Mouse (Mus musculus): Measurements from ENCODE around the gene Ssbp3.

Ssbp3 gene

DNA sequence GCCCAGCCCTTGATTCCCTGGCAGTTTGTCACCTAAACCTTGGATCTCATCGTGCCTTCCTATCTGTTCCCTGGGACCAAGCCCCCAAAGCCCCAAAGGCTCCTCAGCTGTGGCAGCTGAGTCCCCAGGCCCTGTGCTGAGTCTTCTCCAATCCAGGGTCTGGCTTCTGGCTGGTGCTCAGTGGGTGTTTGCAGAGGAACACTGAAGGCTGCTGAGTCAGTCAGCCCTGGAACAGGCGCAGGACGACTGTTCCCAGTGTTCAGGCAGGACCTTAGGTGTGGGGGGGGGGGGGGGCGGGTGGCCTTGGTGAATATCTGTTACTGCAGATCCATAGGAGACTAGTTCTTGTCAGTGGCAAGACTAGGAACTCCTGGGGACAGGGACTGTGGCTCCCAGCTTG lies 141.4 kb downstream of the Ssbp3 start:
- no peak for DNase-seq (ENCODE audit: low spot score)

DNA sequence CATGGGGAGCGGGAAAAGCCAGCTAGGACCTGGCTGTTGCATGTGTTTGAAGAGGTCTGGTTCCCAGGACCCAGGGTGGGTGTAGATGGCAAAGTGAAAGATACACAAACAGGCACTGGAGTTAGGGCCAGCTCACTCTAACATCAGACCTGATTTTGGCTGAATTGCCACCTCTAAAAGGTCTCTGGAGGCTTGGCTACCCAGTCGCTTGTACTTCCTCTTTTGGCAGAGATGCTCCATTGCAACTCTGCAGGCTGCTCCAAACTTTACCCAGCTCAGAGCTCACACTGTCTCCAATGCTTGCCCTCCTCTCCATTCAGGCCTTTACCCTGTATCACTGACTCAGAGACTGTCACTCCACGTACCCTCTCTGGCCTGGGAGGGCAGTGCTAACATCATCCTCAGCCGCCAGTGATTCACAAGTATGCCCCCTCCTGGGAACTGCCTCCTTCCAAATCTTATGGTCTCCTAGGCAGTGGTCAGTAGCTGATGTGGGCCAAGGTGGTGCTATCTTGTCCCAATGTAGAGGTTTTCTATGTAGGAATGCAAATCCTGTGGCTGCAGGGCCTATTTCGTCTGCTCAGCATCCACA lies 142.6 kb downstream of the Ssbp3 start:
- DNase-seq (ENCODE audit: low spot score), result no peak

DNA sequence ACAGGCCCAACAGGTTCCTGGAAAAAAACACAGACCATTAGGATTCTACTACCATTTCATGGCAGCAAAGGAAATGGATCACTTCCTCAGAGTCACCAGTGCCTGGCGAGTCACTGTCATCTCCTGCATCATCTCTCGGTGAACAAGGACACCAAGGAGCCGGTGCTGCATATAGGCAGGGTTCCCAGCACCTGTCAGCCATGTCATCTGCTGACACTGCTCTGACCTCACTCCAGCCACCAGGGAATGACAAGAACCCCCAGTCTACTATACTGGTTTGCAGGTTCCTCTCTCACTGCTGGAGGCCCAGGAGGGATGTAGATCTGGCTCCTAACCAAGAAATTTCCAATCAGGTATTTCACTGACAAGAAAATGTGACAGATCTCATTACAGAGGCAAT lies 145.6 kb downstream of the Ssbp3 start:
- no peak for DNase-seq (ENCODE audit: low spot score)

DNA sequence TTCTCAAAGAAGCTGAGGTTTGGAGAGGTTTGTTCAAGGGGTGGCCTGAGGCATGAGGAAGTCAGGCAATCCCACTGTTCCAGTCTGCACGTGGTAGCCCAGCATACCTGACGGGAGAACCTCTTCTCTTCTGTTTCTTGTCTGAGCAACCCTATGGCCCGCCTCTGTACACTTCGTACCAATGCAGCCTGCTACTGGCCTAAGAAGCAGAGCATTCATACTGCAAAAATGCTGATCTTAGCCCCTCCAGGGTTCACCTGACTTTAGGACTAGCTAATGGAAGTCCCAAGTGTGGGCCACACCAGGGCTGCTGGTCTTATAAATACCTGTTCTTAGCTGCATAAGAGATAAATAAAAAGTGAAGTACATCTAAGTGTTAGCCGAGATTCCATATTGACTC lies 147.8 kb downstream of the Ssbp3 start:
- DNase-seq (ENCODE audit: low spot score), result no peak

DNA sequence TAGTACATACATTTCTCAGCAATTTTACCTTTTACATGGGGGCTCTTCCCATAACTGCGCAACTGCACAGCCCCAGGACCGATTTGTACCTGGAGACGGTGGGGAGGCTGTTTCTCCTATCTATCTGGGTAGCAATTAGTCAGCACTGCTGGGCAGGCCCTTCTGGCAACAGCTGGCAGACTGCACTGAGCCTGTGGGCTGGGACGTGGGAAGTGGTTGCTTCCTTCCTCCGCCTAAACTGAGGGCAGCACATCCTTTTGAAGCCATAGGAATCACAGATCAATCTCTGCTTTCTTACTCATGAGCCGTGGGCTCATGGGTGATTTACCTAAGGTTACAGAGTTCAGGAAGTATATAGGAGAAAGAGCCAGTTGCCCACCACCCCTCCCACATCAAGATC lies 148.3 kb downstream of the Ssbp3 start:
- DNase-seq (ENCODE audit: low spot score), result no peak

DNA sequence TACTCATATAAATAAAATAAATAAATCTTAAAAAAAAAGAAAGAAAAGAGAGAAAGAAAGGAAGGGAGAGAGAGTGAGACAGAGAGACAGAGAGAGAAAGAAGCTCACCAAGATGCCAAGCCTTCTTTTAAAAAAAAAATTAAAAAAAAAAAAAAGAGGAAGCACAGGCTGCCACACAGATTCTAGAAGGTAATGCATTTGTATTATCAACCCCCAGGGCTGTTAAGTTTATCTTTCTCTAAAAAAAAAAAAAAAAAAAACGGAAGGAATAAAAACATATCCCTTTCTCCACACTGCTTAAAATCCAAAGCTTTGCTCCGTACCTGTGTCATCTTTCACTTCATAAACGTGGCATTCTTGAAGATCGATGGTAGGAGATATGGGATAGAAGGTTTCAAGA lies 151.1 kb downstream of the Ssbp3 start:
- DNase-seq (ENCODE audit: low spot score), result no peak

DNA sequence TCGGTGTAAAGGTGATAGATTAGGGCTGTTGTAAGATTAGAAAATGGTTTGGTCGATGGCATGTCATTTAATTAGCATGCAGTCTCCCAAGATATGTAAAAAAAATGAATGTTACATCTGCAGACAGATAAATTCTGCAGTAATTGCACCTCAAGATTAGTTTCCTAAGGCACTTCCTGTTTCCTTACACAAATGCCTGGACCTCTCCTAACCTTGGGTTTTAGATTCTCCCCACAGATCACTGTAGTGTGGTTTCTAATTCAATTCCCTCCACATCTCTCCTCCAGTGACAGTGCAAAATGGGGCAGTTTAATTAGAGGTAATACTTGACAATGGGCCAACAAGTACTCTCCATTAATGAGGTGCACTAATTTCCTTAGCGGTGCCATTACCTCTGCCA lies 152.7 kb downstream of the Ssbp3 start:
- DNase-seq (ENCODE audit: low spot score), result no peak

DNA sequence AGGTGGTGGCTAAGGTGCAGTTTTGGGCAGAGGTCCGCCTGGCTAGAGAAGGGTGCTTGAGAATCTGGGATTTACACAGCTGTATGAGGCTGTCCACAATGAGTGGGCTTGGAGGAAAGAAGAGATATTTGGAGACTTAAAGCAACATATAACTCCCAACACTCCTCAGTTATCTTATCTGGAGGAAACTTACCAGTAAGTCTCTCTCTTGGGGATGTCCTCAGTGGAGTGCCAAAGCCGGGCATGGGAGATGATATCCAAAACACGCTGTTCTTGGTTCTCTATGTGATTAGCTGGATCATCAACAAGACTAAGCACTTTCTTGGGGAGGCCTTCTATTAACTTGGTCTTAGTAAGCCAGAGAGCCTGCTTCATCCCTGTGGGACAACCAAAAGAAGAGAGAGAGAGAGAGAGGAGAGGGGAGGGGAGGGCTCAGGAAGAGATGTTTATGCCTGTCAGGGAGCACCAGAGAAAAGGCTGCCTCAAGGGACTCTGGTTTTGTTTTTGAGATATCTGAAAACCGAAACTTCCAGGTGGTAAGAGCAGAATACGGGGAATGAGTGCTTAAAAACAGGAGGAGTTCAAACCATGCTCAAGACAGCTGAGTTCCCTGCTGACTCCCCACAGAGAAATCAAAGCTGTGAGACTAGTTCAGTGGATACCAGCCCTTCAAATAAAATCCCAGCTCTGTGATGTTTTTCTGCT lies 154.0 kb downstream of the Ssbp3 start:
- no peak for DNase-seq (ENCODE audit: low spot score)

DNA sequence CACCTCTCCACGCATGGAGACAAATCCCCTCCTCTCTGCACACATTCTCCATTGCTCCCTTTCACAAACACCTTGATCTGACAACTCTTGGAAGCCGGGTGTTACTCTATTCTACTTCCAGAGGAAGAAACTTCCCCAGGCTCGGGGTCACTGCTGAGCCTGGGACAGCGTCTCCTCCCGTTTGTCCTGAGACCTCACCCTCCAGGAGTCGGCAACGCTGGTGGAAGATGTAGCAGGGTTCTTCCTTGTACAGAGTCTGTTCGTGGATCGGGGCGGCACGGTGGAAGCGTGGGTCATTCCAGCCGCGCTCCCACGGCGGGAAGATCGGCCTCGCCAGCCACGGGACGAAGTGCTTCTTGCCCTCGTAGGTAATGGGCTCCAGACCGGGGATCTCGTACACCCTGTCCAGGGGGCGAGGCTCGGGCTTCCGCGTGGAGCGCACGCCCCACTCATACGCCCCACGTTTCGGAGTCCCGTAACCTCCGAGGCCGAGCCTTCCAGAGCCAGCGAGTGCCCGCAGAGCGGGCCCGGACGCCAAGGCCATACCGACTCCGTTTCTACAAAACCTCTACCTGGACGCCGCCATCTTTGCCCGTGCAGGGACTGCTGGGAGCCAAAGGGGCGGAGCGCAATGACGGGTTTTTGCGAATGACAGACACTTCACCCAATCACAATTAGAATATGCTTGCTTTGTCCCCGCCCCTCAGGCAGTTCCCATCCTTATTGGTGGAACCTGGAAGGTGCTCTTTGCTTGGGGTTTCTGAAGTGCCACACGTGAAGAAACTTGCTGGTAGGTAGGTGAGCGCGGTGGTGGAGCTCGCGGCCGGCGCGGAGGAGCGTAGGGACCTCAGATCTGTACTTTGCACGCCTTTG lies 156.0 kb downstream of the Ssbp3 start, which contains the start of the genes Mrpl37 and Cyb5rl:
TSS of gene Mrpl37 (minus strand) at position 617 of the 873 bp plus-strand sequence.
TSS of gene Cyb5rl (plus strand) at position 737 of the 873 bp plus-strand sequence.
- DNase-seq (ENCODE audit: low spot score), result peak; percentile 99

DNA sequence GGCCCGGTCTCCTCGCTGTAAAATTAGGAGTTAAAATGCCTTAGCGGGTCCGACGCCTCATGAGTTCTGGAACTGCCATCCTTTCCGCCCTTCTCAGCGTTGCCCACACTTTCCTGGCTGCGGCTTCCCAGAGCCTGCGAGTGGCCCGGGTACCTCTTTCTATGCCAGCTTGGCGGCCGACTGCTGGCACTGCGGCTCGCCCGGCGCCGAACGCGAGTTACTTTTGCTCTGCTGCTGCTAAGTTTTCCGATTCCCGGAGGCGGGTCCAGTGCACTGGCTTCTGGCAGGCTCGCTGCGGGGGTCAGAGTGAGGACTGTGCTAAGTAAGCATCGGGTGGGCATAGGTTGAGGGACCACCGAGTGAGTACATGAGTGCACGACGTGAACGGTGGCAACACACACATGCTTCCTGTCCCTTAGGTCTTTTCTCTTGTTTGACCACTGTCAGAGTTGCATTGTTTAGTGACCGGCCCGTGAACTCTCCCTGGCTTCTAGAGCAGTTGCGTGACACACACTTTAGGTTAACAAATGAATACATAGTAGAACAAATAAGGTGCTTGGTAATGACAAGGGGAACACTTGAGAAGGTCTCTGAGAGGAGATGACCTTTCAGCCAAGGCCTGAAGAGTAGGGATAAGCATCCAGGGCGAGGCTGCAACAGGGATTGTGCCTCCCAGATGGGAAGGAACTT lies 156.8 kb downstream of the Ssbp3 start:
- peak; percentile 26 for DNase-seq (ENCODE audit: low spot score)

DNA sequence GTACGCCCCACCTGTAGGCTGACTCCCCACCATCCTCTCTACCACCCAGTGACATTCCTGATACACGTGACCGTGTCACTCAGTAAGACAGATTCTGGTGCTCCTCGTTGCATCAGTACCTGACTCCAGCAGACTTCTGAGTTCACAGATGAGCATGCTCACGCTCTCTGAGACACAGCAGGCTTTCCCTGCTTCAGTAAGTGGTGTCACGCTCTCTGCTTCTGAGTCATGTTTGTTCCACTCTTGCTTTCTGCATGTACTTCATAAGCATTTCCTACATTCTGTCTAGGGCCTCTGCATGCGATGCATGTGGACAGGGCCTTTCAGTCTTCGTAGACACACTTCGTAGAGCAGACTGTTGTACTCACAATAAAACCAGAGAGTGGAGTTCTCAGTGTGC lies 161.8 kb downstream of the Ssbp3 start:
- DNase-seq (ENCODE audit: low spot score), result no peak

DNA sequence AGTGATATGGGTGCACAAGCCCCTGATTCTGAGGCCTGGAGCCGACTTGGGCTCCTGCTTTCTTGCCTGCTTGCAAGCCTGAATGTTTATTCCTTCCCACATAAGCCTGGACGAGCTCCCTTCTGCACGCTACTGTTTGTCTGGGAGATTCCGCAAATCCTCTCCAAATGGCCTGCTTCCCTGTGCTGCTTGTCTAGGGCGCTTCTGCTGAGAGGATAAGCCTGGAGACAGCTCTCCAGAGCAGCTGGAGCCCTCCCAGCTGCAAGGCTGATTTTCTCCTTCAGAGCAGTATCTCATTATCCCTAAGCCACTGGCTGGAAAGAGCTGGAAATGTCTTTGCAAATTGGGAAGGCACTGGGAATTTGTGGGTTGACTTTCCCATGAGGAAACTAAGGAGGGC lies 165.0 kb downstream of the Ssbp3 start:
- no peak for DNase-seq (ENCODE audit: low spot score)

DNA sequence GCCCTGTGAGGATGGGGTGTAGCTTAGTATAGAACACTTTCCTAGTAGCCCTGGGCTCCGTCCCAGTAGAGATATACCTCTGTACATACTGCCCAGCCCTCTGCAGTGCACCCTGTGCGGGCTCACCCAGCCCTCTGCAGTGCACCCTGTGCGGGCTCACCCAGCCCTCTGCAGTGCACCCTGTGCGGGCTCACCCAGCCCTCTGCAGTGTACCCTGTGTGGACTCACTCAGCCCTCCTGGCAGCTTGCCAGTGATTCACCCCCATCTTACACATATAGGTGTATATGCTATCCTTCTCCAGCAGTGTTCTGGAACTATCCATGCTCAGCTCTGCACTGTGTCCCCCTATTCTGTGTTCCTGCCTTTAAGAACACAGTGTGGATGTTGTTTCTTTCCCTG lies 168.4 kb downstream of the Ssbp3 start:
- DNase-seq (ENCODE audit: low spot score), result no peak

DNA sequence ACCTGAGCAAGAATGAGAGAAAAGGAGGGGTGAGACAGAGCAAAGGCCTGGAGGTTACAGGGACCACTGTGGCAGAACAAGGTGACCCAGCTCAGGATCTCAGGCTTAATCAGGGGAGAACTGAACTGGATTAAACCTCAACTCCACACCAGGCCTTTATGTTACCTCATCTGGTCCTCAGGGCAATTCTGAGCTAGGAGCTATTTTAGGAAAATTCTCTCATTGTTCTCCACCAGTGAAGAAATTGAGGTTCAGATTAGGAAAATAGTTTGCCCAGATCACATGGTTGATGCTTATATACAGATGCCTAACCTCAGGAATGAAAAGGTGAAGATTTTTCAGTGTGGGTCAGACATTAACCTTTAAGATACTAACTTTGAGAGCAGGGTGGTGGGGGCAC lies 169.2 kb downstream of the Ssbp3 start:
- no peak for DNase-seq (ENCODE audit: low spot score)

DNA sequence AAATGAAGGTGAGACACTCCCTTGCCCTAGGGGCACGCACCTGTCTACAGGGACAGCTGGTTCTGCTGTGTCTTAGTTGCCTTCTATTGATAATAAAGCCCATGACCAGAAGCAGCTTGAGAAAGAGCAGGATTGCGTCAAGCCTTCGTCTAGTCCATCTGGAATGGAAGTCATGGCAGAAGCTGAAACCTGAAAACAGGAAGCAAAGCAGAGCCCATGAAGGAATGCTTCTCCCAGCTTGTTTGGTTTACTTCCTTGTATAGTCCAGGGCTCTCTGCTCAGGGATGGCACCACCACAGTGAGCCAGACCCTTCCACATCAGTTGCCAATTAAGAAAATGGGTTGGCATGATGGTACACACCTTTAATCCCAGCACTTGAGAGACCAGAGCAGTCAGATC lies 171.7 kb downstream of the Ssbp3 start:
- no peak for DNase-seq (ENCODE audit: low spot score)

DNA sequence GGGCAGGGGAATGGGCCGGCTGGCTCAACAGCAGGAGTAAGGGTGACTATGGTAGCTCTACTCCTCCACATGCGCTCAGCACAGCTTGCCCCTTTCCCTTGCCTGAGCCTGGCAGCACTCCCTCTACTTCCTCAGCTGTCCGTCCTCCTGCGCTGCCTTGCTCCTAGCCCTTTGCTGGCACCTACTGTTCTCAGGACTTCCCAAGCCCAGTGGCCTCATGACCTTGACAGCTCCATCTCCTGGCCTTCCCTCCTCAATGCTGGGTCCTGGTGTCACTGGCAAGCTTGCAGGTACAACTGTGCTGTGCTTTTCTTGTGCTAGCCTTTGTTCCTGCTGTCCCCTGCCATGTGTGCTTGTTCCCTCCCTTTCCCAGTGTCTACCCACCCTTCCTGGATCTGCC lies 172.6 kb downstream of the Ssbp3 start:
- no peak for DNase-seq (ENCODE audit: low spot score)

DNA sequence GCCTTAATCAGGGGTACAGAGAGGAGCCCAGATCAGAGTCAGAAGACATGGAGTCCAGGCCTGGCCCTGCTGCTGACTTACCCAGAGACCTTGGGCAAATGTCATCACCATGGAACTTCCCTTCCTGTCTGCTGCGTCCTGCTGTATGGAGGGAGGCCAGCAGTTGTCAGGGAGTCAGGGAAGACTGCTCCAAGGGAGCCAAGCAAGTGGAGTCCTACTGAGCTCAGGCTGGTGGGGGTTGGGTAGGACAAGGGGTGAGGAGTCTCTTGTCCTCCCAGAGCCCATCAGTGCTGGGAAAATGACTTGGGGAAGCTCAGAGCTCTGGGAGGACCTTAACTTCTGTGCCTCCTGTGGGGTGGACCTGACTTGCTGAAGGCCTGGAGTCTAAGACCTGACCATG lies 173.8 kb downstream of the Ssbp3 start:
- no peak for DNase-seq (ENCODE audit: low spot score)

DNA sequence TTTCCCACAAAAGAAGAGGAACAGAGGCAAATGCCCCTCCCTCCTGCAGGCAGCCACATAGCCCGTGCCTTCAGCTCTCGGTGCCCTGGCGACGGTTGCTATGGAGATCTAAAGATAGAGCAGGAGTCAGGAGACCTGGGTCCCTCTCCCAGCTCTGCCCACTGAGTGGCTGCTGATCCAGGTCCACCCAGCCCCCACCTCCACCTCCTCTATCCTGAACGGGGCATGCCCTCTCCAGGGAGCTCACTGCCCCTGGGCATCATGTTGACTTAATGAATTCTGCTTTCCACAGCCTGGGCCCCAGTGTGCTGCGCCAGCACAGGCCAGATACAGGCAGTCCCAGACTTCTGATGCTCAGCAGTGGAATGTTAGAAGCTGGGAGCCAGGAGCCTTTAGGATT lies 174.4 kb downstream of the Ssbp3 start:
- peak; percentile 86 for DNase-seq (ENCODE audit: low spot score)

DNA sequence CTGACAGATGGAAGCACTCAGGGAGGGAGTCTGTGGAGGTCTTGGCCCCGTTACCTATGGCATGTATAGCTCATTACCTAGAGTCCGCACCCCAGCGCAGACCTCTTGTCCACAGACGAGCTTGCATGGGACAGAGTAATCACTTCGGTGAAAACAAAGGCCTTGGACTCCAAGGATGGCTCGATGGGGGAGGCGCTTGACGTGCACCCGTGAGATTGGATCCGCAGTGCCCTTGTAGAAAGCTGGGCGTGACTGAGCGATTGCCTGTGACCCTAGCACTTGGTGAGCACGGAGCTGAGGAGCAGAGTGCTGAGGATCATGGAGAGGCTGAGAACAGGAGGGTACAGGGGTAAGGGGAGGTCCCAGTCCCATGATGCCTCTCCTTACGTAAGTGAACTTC lies 181.2 kb downstream of the Ssbp3 start:
- DNase-seq (ENCODE audit: low spot score), result no peak

DNA sequence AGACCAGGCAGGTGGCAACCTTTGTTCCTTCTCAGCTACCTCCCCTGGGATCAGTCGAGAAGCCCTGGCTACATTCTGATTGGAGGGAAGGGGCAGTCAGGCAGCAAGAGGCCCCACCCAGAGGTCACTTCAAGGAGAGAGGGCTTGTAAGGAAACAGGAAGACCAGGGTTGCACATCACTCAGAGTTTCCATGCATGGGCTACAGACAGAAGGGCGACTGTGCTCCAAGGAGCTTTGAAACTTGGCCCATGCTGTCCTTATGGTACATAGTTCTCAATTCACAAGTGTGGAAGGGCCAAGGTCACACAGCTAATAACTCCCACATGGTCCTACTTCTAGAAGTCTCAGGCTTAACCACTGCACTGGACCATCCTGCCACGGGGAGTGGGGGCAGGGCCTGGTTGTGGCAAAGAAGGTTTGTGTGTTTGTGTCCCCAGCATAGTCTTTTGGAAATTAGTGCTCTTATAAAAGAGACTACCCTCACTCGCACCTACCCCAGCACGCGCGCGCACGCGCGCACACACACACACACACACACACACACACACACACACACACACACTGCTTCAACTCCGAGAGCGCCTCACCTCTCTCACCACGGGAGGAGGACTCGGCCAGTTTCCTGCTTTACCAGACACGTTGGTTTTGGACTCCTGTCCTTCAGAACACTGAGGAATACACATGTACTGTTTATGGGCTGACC lies 184.1 kb downstream of the Ssbp3 start:
- DNase-seq (ENCODE audit: low spot score), result peak; percentile 62

DNA sequence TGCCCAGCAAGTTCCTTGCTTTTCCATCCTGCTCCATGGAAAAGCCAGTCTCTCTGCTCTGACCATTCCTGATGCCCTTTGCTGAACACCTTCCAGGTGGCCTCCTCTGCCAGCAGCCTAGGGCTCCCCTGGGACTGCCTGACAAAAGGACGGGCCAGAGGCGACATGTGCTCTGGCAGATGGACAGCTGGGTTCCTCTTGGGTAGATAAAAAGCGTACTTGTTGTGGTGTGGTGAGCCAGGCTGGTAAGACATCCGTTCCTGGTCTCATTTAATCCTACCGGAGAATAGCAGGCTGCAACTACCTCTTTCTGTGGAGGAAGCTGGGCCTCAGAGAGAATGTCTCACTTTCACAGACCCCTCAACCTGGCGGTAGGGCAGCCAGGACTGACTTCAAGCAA lies 185.5 kb downstream of the Ssbp3 start:
- no peak for DNase-seq (ENCODE audit: low spot score)

DNA sequence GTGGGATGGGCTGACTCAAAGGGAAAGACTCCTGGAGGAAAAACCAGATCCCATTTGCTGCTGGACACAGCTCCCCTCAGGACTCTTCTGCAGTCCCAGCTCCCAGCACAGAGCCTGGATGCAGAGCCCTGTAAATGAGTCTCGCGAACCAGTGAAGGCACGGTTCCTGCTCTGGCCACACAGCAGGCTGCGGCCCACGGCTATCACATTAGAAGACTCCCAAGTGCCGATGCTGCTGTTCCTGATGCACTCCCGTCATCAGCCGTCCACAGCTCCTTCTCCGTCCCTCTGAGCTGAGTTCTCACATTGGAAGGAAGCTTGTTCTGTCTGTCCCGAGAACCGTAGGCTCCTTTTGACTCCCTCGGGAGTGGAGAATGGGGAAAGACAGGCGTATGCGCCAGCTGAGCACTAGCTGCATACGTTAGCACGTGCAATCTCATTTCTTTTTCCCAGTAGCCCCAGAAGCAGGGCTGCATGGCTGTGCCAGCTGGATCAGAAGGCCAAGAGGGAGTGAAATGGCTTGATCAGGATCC lies 186.4 kb downstream of the Ssbp3 start, which contains the start of gene Cdcp2:
TSS of gene Cdcp2 (plus strand) at position 51 of the 533 bp plus-strand sequence.
- DNase-seq (ENCODE audit: low spot score), result no peak
